Mouse (Mus musculus) bone marrow, adult 2 months (tissue): ENCODE data around the gene Cadm2. TPM values are rescaled to one million over a fixed set of nuclear protein-coding genes. Genes with fewer than 3 reads are reported as not detected.

Experiments used
- H3K27ac ChIP-seq: fragments of 200-500 bp; 2 replicates; pipeline ENCODE4 v1.5.1; 2012; ENCODE audit warnings: low read depth, mild to moderate bottlenecking, control low read depth, inconsistent platforms, low read length; ENCODE audit not compliant: control insufficient read depth, poor library complexity, insufficient read depth
- H3K4me1 ChIP-seq: fragments of 200-500 bp; 2 replicates; pipeline ENCODE4 v1.6.1; 2011; ENCODE audit warnings: low read length; ENCODE audit not compliant: control insufficient read depth, insufficient read depth
- H3K4me3 ChIP-seq: fragments of 200-500 bp; replicated peaks from 2 replicates; pipeline ENCODE3; 2011; ENCODE audit warnings: mild to moderate bottlenecking, low read depth, low read length, control low read depth; ENCODE audit not compliant: control insufficient read depth
- CTCF ChIP-seq: fragments of 200-500 bp; IDR thresholded peaks from 2 replicates; pipeline ENCODE4 v1.5.1; 2011; ENCODE audit warnings: low read length, control low read depth; ENCODE audit not compliant: control insufficient read depth, insufficient read depth
- POLR2A ChIP-seq: fragments of 200-500 bp; IDR thresholded peaks from 2 replicates; pipeline ENCODE4 v1.6.1; 2011; ENCODE audit warnings: low read depth, mild to moderate bottlenecking, control low read depth, low read length, borderline replicate concordance; ENCODE audit not compliant: control insufficient read depth
- WGBS: fragments of 180-500 bp; shearing (Covaris S2); methylation state at CpG from one replicate; pipeline ENCODE4 v1.1.7; 2018; 5-methylcytosine and 5-hydroxymethylcytosine counted together
- polyA plus RNA-seq: library from polyadenylated mRNA; stranded (reverse); fragments of >200 nt; gene quantifications from 2 replicates; pipeline ENCODE4 v1.2.4, GENCODE M21; 2011; ENCODE audit warnings: low replicate concordance; ENCODE audit not compliant: missing spikeins, insufficient read depth, insufficient read length

The Cadm2 gene
- polyA plus RNA-seq, 1 experiment, result not detected

DNA sequence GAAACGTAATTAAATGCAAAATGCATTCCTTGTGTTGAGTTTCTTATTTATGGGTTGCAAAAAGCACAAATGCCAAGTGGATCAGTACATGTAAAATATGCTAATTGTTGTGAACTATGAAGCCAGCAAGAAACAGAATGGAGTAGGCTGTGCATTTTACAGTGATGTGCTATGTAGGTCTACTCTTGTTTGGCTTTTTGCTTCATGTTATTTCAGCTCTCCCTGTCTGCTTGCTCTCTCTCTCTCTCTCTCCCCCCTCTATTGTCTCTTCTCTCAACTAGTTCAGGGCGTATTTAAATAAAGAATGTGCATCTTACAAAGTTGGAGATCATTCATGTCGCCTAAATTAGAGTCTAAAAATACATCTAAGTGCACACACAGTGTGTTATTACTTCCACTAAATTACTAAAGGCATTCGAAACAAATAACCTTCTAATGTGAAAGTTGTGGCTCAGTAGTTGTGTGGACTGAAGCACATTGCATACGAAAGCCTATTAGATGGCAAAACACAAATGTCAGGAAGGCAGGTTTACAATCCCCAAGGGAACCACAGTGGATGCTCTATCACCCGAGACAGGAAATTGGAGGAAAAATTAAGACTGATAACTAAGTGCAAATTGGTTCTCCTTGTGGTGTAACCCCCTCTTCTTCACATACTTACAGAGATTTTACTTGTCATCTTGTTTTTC is 729.0 kb downstream of the Cadm2 start:
- H3K4me3 ChIP-seq, result no peak overlapping the region
- WGBS, result 58% methylated on average over 6 of the region's 6 CpGs
- TF ChIP-seq CTCF (no peak), POLR2A (no peak)
- H3K27ac ChIP-seq, result no peak overlapping the region
- no peaks in the 10 kb centered on the region for H3K4me1 ChIP-seq

DNA sequence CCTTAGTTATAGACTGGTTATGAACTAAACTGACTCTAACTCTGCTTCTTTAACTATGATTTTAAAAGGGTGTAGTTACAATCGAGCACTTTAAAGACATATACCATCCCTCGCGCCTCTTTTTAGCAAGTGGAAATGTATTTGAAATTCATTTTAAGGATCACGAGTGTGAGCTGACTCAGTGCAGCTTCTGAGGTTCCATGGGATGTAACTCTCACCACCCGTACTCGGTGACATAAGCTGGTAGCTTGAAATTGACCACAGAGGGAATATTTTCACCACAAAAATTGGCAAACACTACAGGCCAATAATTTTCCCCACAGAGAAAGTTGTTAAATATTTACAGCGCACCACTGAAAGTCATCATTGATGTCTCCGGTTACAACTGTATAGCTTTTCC is 730.8 kb downstream of the Cadm2 start:
- no peak overlapping the region for H3K4me3 ChIP-seq
- TF ChIP-seq CTCF (no peak), POLR2A (no peak)
- no peak overlapping the region for H3K27ac ChIP-seq
- no peaks in the 10 kb centered on the region for H3K4me1 ChIP-seq
- WGBS, result 82% methylated on average over 8 of the region's 8 CpGs

DNA sequence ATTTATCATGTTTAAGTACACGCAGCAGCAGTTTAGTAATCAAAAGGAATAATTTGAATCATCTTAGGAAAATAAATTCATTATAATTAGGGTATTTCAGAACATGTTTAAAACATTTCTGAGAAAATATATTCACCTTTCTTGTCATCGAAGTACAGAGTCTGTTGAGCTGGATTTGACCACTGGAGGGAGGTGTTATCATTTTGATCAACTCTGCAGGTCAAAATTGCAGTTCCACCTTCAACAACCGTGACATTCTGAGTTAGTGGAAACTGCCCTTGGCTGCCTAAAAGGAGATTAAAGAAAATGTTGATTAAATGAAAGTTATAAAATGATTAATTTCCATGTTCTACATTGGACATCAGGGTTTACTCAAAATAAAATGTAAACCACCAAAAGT is 738.1 kb downstream of the Cadm2 start:
- Histone ChIP-seq H3K4me3 (no peak overlapping the region), H3K4me1 (no peaks in the 10 kb centered on the region), H3K27ac (no peak overlapping the region)
- whole genome bisulfite sequencing, result 49% methylated on average over 3 of the region's 3 CpGs
- no peak for TF ChIP-seq CTCF
- TF ChIP-seq POLR2A, result no peak

DNA sequence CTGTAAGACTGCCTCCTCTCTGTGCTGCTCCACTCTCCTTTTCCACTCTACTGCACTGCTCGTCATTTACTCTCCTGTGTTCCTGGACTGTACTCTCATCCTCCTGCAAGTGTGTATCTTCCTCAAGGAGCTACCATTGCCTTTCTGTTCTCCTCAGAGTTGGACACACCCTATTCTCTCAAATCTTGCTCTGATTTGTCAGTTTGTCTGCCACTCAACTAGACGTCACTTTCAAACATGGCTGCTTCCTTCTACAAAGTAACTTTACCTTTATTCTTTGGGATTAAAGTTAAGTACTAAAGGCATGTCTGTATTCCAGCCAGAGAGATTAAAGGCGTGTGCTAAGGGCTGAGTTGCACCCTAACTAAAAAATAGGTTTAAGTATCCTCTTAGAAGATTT is 749.5 kb downstream of the Cadm2 start:
- Histone ChIP-seq H3K4me1 (no peaks in the 10 kb centered on the region), H3K27ac (no peak overlapping the region), H3K4me3 (no peak overlapping the region)
- TF ChIP-seq CTCF (no peak), POLR2A (no peak)
- 61% methylated on average over 3 of the region's 3 CpGs for WGBS

DNA sequence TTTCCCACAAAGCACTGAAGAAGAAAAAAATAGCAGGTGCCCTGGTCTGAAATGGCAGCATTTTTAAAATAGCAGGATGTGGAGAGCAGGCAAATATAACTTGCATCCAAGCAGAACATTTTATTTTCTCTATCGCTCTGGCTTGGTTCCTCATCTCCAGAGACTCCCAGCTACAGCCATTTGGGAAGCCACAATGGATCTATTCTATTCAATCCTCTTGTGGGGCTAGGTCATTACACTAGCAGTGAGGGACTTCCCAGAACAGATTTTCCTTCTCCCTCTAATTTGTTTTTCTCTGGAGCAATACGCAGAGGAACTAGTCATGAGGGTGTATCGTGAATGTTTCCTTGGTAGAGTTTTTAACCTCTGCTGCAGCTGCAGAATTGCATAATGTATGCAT is 769.7 kb downstream of the Cadm2 start:
- Histone ChIP-seq H3K4me1 (no peaks in the 10 kb centered on the region), H3K27ac (no peak overlapping the region), H3K4me3 (no peak overlapping the region)
- TF ChIP-seq POLR2A (no peak), CTCF (no peak)
- 82% methylated on average over 3 of the region's 3 CpGs for WGBS

DNA sequence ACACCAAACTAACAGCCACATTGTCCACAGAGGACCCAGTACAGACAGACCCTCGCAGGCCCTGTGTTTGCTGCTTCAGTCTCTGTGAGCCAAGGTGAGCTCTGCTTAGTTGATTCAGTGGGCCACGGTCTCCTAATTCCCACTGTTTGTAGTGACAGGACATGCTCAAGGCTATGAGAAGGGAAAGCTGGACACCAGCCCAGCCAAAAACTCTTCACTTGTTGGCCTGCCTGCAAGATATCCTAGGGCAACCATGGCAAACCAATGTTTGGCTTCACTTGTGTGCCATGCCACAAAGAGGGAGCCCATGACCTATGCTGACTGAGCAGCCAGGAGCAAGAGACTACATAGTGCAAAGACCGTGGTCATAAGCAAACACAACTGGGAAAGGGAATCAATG is 795.8 kb downstream of the Cadm2 start:
- TF ChIP-seq POLR2A (no peak), CTCF (no peak)
- no peak overlapping the region for H3K27ac ChIP-seq
- no peaks in the 10 kb centered on the region for H3K4me1 ChIP-seq
- no peak overlapping the region for H3K4me3 ChIP-seq
- 66% methylated on average over 3 of the region's 3 CpGs for WGBS

DNA sequence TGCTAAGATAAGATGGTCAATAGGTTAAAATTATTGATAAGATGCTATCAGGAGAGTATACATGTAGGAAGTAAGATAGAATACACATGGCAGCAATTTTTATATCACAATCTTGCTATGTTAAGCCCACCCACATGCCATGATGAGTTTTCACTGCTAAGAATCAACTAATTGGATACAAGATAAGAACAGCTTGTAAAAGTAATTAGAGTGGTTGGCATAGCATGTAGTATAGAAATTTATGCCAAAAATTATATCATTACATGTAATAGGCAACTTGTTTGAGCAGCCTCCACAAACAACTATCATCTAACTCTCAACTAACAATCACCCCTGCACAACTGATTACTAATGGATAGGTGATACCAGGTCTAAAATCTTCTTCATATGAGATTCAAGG is 809.2 kb downstream of the Cadm2 start:
- H3K27ac ChIP-seq, result no peak overlapping the region
- H3K4me3 ChIP-seq, result no peak overlapping the region
- no peaks in the 10 kb centered on the region for H3K4me1 ChIP-seq
- no peak for TF ChIP-seq POLR2A
- TF ChIP-seq CTCF, result no peak

DNA sequence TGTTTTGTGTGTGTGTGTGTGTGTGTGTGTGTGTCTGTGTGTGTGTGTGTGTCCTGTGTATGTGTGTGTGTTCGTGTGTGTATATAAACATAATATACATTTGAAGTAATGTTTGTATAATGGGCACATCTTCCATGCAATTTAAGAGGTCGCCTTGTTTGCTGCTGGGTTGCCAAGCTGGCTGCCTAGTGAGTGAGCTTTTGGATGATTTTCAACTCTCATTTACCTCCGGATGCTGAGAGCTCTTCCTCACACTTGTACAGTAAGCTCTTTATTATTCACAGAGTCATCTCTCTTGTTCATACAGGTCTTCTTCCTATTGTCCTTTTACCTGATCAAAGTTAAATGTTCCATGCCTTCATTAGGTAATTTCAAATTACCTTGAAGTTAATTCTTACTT is 822.5 kb downstream of the Cadm2 start:
- TF ChIP-seq POLR2A, result no peak
- no peak for TF ChIP-seq CTCF
- 58% methylated on average over 3 of the region's 3 CpGs for WGBS
- Histone ChIP-seq H3K27ac (no peak overlapping the region), H3K4me1 (no peaks in the 10 kb centered on the region), H3K4me3 (no peak overlapping the region)

DNA sequence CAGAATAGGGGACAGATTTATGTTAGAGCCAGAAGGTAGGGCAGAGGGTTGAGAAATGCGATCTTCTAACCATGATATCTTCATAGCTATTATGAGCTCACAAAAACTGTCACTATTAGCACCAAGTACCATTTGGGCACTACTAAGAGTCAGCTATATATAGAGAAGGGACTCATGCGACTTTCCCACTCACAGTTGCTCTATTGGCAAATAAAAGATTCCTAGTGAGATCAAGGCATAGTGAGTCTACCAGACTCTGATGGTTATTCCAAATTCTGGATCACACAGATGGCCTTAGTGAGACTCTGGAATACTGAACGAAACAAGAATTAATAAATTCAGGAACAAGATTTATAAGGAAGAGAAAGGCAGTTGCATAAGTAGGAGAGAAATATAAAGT is 827.6 kb downstream of the Cadm2 start:
- no peak overlapping the region for H3K27ac ChIP-seq
- H3K4me1 ChIP-seq, result no peaks in the 10 kb centered on the region
- WGBS, result 72% methylated on average over 3 of the region's 3 CpGs
- no peak for TF ChIP-seq POLR2A
- no peak for TF ChIP-seq CTCF
- no peak overlapping the region for H3K4me3 ChIP-seq
